Mouse (Mus musculus) cerebellum, postnatal 4 days (tissue): ENCODE data around the gene Dapk1.

ENCODE experiments used
- DNase-seq, 2 experiments: peaks; one replicate each; pipeline ENCODE4 v3.0.0; 2022; ENCODE audit warnings: low spot score in 2 of 2, mixed read lengths in 1 of 2

Dapk1 gene

DNA sequence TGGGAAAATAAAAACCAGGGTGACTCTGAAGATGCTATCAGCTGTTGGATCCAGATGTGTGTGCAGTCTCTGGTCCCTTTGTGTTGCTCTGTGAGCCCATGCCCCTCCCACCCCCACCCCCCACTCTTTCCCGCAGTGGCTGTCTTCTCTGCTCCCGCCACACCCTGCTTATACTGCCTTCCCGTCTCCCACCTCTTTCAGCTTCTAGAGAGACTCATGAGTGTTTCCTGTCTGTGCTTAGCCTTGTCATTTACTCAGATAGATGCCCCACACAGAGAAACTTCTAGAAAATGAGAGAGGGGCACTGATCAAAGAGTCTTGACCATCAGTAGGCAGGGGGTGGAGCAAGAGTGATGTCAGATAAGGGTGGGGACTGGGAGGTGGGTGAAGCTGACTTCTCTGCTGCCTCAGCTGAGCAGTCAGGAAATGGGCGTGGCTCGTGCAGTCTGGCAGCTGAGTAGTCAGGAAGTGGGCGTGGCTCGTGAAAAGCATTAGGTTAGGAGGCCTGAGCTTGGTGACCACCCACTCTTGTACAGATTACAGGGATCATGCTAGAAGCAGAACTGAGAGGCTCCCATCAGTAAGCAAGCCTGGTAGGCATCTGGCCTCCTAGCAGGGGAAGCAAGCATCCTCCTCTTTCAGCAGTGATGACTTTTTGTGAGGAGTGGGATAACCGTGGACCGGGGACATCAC, 136.0 kb downstream of the Dapk1 start:
- no peak for DNase-seq

DNA sequence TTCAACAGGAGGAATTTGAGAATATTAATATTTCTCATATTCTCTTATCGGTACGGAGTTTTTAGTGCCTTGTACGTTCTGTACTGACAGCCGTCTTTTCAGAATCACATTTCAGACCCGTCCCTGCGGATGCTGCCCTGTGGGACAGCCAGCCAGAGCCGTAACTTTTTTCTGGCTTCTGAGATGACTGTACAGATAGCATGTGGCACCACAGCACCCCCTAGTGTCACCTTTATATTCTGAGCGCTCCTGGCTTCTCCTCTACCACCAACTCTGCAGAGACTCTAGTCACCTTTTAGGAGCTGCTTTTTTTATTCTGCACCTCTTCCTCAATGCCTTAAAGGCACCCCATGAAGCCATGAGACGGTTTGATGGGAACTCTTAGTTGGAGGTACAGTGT, 136.7 kb downstream of the Dapk1 start:
- DNase-seq: peak; percentile 57 to 74

DNA sequence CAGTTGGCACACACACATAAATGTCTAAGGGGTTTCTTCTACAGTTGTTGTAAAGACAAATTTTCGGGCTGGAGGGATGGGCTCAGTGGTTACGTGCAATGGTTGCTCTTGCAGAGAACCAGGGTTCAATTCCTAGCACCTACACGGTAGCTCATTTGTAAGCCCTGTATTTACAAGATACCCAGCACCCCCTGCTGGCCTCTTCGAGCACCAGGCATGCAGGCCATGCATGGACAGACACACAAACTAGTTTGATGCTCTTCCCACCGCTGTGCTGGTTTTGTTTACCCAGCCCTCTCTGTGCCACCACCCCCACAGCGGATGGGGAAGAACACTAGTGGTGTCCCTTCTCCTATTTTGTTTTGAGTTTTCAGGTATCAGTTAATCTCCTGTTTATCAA, 138.5 kb downstream of the Dapk1 start:
- DNase-seq: no peak

DNA sequence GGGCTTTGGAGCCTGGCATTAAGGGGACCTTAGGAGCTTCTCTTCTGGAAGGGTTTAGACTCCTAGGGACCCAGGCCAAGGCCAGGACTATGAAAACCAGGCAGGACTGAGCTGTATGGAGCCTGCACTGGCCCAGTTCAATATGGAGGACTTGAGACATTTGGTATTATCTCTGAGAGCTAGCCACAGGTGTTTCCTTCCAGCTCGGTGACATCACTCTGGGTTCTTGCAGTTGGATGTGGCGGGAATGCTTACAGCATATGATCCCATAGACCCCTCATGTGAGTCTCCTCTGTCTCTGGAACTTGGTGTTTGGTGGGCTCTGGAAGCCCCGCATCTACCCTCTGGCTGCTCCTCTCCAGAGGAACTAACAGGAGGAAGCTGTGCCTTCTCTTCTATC, 140.9 kb downstream of the Dapk1 start:
- DNase-seq: no peak

DNA sequence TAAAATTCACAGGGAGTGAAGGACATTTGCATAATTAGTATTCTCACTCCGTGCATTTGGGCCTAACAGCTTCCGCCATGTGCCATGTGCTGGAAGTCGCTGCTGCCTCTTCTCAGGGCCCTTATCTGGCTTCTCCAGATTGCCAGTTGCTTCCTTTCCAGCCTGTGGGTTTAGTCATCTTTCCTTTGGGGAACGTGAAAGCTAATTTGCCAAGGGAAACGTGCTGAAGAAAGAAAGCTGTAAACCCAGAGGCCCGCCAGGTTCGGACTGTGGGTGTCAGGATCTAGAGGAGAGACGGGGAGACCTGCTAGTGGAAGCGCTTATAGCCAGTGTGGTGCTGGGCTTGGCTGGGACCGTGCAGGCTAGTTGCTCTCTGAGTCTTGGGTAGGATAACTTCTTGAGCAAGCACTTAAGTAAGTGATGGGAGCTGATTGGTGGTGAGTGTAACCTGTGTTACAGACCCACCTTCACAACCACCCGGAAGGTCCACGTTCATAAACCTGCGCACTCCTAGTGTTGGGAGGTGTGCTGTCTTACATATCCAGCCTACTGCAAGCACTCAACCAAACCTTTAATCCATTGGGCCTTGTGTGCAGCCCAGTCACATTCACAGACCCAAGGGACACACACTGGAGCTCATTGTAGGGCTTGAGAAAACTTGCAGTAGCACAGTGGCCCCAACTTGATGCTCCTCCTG, 141.8 kb downstream of the Dapk1 start:
- no peak for DNase-seq

DNA sequence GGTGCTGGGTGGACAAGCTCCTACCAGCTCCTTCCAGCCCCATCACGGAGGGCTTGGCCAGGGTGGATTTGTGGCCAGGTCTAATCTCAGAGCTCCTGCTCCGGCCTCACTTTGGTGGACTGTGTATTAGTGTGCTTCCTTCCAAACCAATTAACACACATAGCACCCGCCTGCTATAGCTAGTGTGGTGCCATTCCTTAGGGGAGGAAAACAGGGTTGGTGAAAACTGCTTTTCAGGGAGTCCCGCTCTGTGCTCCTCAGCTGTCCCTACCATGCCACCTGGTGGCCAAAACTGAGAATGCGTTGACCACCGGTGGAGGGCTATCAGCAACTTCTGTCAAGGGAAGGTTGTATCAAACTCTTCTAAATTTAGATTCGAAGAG, 142.3 kb downstream of the Dapk1 start:
- DNase-seq: peak; percentile 93 to 95

DNA sequence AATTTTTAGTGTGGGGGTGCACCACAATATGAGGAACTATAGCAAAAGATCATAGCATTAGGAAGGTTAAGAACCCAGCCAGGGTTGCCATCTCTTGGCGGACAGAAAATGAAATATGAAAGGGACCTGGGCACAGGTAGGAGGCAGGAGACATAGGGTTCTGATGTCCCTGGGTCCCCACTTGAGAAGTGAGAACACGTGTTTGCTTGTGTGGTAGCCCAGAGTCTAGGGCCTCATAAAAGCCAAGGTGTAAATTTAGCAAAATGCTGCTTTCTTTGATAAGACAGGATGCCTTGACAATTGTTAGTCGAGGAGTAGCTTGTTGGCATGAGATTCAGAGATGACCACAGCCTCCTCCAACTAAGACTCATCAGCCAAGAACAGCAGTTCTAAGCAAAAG, 143.0 kb downstream of the Dapk1 start:
- DNase-seq: no peak

DNA sequence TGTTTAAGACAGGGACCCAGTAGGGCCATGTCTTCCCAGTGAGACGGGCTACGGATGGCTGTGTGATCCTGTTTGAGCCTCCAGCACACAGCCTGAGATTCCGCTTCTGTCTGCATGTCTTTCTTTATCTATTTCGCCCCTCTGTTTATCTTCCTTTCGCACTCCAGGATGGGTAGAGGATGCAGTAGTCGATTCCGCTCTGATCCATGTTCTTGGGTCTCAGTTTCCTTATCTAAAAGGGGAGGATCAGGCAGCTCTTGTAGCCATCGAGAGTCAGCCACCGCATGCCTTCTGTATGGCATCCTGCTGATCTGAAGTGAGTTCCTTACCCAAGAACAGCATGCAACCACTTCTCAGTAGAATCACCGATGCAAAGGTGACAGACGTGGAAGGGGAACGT, 143.6 kb downstream of the Dapk1 start:
- DNase-seq: no peak

DNA sequence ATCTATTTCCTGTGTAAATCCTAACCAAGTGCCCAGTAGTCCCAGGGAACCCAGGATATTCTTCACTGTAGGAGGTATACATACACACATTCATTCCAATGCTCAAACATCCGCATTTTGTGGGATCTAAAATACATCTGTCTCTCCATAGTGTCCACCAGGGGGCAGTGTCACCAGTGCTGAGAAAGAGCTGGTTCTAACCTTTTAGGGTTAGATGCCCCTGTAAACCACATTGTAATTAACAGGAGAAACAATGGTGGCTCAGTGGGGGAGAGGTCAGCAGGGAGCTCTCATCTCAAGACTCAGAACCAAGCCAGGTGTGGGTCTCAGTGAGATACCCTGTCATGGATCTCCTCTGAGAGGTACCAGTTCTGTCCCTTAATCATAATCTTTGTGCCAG, 144.5 kb downstream of the Dapk1 start:
- DNase-seq: no peak

DNA sequence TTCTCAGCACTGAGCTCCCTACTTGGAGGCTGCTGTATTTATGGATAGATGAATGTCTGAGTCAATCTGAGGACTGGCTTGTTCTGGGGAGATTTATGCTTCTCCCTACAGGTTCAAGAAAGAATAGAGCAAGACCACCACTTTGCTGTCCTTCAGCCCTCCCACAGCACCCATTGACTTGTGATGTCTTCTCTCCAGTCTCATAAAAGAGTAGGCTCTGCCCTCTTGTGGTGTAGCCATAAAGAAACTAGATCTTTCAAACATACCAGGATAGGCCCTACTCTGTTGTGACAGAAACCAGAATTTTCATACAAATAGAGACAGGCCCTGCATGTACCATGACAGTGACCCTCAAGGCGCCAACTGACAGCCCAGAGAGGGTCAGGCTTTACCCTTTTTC, 145.5 kb downstream of the Dapk1 start:
- no peak for DNase-seq

DNA sequence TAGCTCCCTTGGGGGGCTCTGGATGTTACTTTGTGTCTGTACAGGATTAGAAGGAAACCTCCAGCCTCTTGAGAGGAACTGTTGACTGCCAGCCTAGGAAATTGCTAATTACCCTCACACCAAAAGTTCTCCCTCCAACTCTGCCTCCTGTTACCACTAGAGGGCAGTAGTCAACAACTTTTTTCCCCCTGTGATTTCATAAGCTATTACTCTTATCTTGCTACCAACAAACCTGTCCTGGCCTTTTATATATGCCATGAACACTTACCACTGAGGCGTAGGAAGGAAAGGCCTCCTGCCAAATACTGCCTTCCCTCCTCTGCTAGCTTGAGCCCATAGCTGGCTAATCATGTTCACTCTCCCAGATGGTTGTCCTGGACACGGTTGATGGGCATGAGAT, 146.8 kb downstream of the Dapk1 start:
- no peak for DNase-seq

DNA sequence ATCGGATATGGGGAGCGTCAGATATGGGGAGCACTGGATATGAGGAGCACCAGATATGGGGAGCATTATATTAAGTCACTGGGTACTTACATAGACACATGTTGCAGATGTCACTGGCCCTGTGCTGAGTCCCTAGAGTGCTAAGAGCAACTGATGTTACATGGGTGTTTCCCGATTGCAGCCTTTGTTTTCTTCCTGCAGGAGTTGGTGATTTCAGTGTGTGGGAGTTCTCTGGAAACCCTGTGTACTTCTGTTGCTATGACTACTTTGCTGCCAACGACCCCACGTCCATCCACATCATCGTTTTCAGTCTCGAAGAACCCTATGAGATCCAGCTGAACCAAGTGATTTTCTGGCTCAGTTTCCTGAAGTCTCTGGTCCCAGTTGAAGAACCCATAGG, 149.2 kb downstream of the Dapk1 start:
- DNase-seq: no peak

DNA sequence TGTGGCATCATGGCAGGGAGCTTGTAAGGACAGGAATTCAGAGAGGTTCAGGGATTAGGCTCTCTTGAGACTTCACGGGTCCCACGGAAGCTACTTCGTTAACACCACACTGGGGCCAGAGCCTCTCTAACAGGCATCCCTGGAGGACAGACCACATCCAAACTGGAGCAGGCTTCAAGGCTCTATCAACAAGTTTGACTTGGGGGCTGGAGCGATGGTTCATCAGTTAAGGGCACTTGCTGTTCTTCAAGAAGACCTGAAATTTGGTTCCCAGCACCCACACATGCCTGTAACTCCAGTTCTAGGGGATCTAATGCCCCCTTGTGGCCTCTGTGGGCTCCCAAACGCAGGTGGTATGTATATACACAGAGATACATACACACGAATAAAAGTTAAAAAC, 151.5 kb downstream of the Dapk1 start:
- DNase-seq: no peak

DNA sequence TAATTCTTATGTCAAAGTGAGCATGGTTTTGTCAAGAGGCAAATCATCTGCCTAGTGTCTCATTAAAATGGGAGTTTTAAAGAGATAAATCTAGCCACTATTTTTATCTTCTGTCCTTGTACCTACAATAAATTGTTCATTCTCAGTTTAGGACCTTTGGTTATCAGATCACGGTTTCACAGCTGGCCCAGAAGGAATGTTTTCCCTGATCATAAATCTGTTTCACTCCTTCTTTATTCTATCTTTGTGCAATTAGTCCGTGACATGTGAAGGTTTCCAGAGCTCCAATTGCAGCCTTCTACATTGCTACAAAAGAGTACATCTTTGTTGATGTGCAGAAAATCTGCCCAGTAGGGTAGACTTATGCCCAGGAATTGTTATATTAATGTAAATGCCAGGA, 153.5 kb downstream of the Dapk1 start:
- DNase-seq: no peak

DNA sequence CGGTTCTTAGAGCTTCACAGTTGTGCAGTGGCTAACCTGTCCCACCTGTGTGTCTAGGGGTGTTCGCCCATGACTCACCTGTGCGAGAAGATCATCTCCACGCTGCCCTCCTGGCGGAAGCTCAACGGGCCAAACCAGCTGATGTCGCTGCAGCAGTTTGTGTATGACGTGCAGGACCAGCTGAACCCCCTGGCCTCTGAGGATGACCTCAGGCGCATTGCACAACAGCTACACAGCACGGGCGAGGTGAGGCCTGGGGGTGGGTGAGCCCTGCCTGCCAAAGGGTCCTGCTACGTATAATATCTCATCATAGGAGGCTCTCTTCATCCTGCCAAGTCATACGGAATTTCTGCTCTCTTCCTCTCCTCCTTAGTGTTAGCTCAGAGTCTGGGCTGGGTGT, 155.5 kb downstream of the Dapk1 start:
- DNase-seq: no peak

DNA sequence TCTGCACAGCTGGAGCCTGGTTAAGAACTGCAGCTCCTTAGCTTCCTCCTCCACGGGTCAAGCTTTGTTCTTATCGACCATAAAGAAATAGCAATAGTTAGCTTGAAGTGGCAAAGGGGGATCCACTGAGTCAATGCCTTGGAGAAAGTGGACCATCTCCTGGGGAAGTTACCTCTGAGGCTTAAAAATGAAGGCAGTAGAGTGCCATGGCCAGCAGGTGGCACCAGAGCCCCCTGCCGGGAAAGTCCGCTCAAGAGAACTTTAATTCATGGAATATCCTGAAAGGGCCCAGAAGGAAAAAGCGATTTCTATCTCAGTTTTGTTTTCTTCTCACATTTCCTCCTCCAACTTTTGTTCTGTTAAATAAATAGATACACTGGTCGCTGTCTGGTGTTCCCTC, 157.4 kb downstream of the Dapk1 start:
- peak in 1 of 2 experiments; percentile 51 for DNase-seq

DNA sequence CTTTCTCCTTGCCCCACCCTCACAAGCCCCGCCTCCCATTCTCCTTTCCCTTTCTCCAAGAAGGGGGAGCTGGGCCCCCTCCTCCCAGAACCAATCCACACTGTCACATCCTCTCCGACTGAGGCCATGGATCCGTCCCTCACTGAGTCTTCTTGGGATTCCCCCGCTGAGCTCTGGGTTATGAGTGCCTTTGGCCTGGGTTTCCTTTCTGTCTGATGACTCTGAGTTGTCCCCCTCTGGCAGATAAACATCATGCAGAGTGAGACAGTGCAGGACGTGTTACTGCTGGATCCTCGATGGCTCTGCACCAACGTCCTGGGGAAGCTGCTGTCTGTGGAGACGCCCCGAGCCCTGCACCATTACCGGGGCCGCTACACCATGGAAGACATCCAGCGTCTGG, 158.6 kb downstream of the Dapk1 start:
- DNase-seq: no peak

DNA sequence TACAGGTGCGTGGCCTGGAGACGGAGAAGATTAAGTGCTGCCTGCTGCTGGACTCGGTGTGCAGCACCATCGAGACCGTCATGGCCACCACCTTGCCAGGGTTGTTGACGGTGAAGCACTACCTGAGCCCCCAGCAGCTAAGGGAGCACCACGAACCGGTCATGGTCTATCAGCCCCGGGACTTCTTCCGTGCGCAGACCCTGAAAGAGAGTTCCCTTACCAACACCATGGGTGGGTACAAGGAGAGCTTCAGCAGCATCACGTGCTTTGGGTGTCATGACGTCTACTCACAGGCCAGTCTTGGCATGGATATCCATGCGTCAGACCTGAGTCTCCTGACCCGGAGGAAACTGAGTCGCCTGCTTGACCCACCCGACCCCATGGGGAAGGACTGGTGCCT, 159.4 kb downstream of the Dapk1 start:
- DNase-seq: no peak

DNA sequence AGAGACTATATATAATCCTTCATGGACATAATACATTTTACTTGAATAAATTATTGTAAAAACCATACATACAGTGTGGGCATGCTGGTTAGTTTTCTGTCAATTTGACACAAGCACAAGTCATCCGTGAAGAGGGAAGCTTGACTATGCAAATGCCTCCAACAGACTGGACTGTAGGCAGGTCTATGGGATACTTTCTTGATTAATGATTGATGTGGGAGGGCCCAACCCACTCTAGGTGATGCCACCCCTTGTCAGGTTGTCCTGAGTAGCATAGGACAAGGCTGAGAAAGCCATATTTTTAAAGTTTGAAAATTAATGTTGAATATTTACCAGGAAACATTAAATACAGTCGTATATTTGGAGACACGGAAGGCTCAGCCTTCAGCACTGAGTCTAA, 178.8 kb downstream of the Dapk1 start:
- DNase-seq: no peak

DNA sequence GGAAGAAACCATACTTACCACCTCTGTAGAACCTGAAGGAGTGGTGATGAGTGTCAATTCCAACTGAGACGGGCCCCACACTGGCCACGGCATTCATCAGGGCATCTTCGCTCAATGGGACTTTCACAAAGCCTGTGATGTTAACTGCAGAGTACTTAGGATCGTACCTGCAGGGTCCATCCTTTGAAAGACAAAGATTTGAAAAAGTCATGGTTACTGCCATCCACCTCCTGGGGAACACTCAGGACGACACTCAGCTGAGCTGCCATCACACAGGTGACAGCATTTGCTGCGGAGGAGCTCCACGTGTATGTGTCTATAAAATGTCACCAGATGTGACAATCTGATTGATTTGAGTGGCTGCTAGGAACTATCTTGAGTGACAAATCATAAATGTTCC, 181.6 kb downstream of the Dapk1 start:
- DNase-seq: no peak

DNA sequence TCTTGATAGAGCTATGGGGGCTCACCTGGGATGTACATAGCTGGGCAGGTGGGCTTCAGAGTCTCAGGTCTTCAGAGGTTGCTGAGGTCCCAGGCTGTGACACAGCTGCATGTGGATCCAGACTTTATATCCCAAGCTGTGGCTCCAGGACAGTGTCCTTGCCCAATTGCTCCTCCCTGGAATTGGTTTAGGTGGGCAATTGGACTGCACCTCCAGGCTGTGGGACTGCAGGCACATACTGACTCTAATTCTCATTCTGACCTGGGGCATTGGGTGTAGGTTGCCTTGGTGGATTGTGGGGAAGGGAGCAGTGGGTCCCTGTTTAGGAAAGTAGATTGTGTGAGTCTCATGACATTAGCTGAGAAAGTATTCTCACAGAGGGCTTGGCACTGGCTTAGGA, 184.5 kb downstream of the Dapk1 start, which contains the start of gene BC051665:
TSS of gene BC051665 (minus strand) at position 101 of the 400 bp plus-strand sequence.
- DNase-seq: no peak

DNA sequence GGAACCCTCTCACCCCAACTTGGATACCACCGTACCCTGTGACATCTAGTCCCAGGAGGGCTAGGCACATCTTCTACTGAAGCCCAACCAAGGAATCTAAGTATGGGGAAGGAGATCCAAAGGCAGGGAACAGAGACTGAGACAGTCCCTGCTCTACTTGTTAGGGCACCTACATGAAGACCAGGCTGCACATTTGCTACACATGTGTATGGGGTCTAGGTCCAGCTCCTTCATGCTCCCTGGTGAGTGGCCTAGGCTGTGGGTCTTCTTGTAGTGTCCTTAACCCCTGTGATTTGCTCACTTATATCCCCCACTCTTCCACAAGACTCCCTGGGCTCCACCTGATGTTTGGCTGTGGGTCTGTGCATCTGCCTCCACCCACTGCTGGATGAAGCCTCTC, 187.7 kb downstream of the Dapk1 start:
- DNase-seq: no peak

DNA sequence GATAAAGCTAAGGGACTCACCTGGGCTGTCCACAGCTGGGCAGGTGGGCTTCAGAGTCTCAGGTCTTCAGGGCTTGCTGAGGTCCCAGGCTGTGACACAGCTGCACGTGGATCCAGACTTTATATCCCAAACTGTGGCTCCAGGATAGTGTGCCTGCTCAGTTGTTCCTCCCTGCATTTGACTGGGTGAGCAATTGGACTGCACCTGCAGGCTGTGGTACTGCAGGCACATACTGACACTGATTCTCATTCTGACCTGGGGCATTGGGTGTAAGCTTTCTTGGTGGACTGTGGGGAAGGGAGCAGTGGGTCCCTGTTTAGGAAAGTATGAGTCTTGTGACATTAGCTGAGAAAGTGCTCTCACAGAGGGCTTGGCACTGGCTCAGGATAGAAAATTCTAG, 201.0 kb downstream of the Dapk1 start, which contains the start of gene Ctsll3:
TSS of gene Ctsll3 (minus strand) at position 101 of the 400 bp plus-strand sequence.
- DNase-seq: no peak

DNA sequence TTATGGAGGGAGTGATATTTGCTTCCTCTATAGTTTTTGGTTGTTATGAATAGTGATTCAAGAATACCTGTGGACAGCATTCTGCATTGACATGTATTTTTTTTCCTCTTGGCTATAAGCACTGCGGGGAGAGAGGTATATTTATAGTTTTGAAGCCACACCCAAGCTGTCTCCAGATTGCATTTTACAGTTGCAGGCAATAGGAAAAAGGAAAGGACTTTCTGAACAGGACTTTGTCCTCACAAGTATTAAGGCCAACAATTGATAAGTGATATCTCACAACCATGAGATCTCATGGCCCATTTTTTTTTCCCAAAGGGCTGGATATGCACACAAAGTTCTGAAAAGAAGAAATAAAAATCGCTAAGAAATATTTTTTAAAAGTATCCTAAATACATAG, 207.9 kb downstream of the Dapk1 start:
- DNase-seq: no peak
